In genomic region chr3:41182900-41183595, GRCm38 (mm10) we compare ENCODE assay signal across 9 mouse cellular contexts.
A peak's percentile ranks its signal among the peaks of the same experiment; 100 is the strongest.
DNase-seq lines count a peak whose midpoint lies in the region; ATAC-seq and TF ChIP-seq lines count a peak whose summit lies in the region.
"Had no signal": no experiment of that assay in that cellular context is flagged by ENCODE, and none has a peak within 500 bp of the region (broad histone marks: within the 10 kb centered on the region; RNA-seq: fewer than 3 reads in every experiment).

No protein-coding gene starts in this region.

- H3K9me3 ChIP-seq in kidney, postnatal 0 days (replicated peaks; ENCODE audit: low read length), result no peaks in the 10 kb centered on the region
- H3K9me3 ChIP-seq in embryonic facial prominence, embryonic 13.5 days, result no peaks in the 10 kb centered on the region
- H3K9me3 ChIP-seq in midbrain, embryonic 14.5 days (ENCODE audit: control insufficient read depth, low read length), result no peaks in the 10 kb centered on the region

- no peak overlapping the region; the same call in 1 of the 2 replicates for H3K4me2 ChIP-seq in kidney, postnatal 0 days (ENCODE audit: low read length)
- no peak overlapping the region for H3K4me2 ChIP-seq in embryonic facial prominence, embryonic 13.5 days
- H3K4me2 ChIP-seq in midbrain, embryonic 14.5 days (ENCODE audit: low read length), result no peak overlapping the region

- ATAC-seq in kidney, postnatal 0 days (replicated peaks; ENCODE audit: low FRiP score, low read depth), result peak; percentile 58
- no peak for ATAC-seq in embryonic facial prominence, embryonic 13.5 days (ENCODE audit: insufficient number of reproducible peaks, insufficient read depth, low FRiP score, low TSS enrichment, low read depth)
- no peak for ATAC-seq in midbrain, embryonic 14.5 days (ENCODE audit: low FRiP score, low TSS enrichment)
- ATAC-seq in erythroblast, adult 5-6 weeks (replicated peaks; ENCODE audit: low FRiP score, poor library complexity, severe bottlenecking), result no peak

- peak; percentile 21 to 22 for DNase-seq in cerebellum, postnatal 14 days
- DNase-seq in cerebellum, adult 11 months, result no peak
- DNase-seq in kidney, postnatal 0 days (ENCODE audit: low spot score), result peak; percentile 38
- no peak for DNase-seq in kidney, postnatal 36 days
- no peak for DNase-seq in midbrain, embryonic 14.5 days
- DNase-seq in adrenal gland, adult (ENCODE audit: inconsistent age in 2 of 2, low spot score in 1 of 2), result no peak

- H3K4me1 ChIP-seq in kidney, postnatal 0 days (replicated peaks; ENCODE audit: insufficient read depth, low read length), result 0 out of 2 replicates have a peak, but pooled peaks cover 6% of the 10 kb centered on the region
- H3K4me1 ChIP-seq in embryonic facial prominence, embryonic 13.5 days, result peaks cover 9% of the 10 kb centered on the region; the same call in 1 of the 2 replicates
- no peaks in the 10 kb centered on the region for H3K4me1 ChIP-seq in midbrain, embryonic 14.5 days (ENCODE audit: control insufficient read depth, insufficient read depth, low read length)

- H3K36me3 ChIP-seq in kidney, postnatal 0 days (ENCODE audit: insufficient read depth, low read length), result no peaks in the 10 kb centered on the region
- no peaks in the 10 kb centered on the region for H3K36me3 ChIP-seq in embryonic facial prominence, embryonic 13.5 days
- no peaks in the 10 kb centered on the region for H3K36me3 ChIP-seq in midbrain, embryonic 14.5 days (ENCODE audit: control insufficient read depth, insufficient read depth, low read length)

- WGBS in kidney, postnatal 0 days, result 40% methylated on average over 10 of the region's 10 CpGs
- 70% methylated on average over 10 of the region's 10 CpGs for WGBS in embryonic facial prominence, embryonic 13.5 days
- 74% methylated on average over 10 of the region's 10 CpGs for WGBS in midbrain, embryonic 14.5 days

- no peak overlapping the region for H3K4me3 ChIP-seq in kidney, postnatal 0 days (replicated peaks; ENCODE audit: low read depth, low read length)
- no peak overlapping the region for H3K4me3 ChIP-seq in embryonic facial prominence, embryonic 13.5 days
- H3K4me3 ChIP-seq in midbrain, embryonic 14.5 days (replicated peaks; ENCODE audit: low read depth, low read length), result no peak overlapping the region
- H3K4me3 ChIP-seq: left cerebral cortex, adult 2 months had no signal

- H3K27me3 ChIP-seq in kidney, postnatal 0 days (ENCODE audit: insufficient read depth, low read length), result no peaks in the 10 kb centered on the region
- no peaks in the 10 kb centered on the region for H3K27me3 ChIP-seq in embryonic facial prominence, embryonic 13.5 days
- H3K27me3 ChIP-seq in midbrain, embryonic 14.5 days (ENCODE audit: control insufficient read depth, insufficient read depth, low read length), result no peaks in the 10 kb centered on the region

- no peak overlapping the region for H3K27ac ChIP-seq in kidney, postnatal 0 days
- no peak overlapping the region for H3K27ac ChIP-seq in embryonic facial prominence, embryonic 13.5 days
- no peak overlapping the region for H3K27ac ChIP-seq in midbrain, embryonic 14.5 days (replicated peaks; ENCODE audit: low read depth, low read length)
- H3K27ac ChIP-seq: left cerebral cortex, adult 2 months had no signal

- no peak overlapping the region for H3K9ac ChIP-seq in kidney, postnatal 0 days (ENCODE audit: low read depth, low read length)
- H3K9ac ChIP-seq in embryonic facial prominence, embryonic 13.5 days, result 0 out of 2 replicates have a peak overlapping the region, but pooled peaks have one; percentile 22
- H3K9ac ChIP-seq in midbrain, embryonic 14.5 days (replicated peaks; ENCODE audit: low read length), result 0 out of 2 replicates have a peak overlapping the region, but pooled peaks have one; percentile 14

- no peak for TF ChIP-seq CTCF in kidney, postnatal 0 days (IDR thresholded peaks at IDR 0.05; ENCODE audit: low read depth)

Comparison
In these comparisons a context has a peak if more than half of its experiments do, and no peak if none do; other contexts are left out.
1. DNase-seq: peak in cerebellum, postnatal 14 days (2 of 2) and kidney, postnatal 0 days (single experiment); none in cerebellum, adult 11 months (single experiment), kidney, postnatal 36 days (0 of 2), midbrain, embryonic 14.5 days (single experiment) and adrenal gland, adult (0 of 2).